Mouse (Mus musculus): ENCODE results near the gene Lpin1.

GRCm38 (mm10) chr12:16619453-16619852 lies 8.7 kb upstream of the Lpin1 start:
- TF ChIP-seq CTCF (IDR thresholded peaks at IDR 0.05) (no peak), EP300 (IDR thresholded peaks at IDR 0.05) (no peak)
